Mouse (Mus musculus) cerebellum, postnatal 10 days (tissue): Measurements from ENCODE around the gene Arhgap24.
A peak's percentile ranks its signal among the peaks of the same experiment; 100 is the strongest.

Experiments
- DNase-seq, 2 experiments: peaks; one replicate each; pipeline ENCODE4 v3.0.0; 2021; ENCODE audit warnings: mixed read lengths in 2 of 2

Gene Arhgap24

DNA sequence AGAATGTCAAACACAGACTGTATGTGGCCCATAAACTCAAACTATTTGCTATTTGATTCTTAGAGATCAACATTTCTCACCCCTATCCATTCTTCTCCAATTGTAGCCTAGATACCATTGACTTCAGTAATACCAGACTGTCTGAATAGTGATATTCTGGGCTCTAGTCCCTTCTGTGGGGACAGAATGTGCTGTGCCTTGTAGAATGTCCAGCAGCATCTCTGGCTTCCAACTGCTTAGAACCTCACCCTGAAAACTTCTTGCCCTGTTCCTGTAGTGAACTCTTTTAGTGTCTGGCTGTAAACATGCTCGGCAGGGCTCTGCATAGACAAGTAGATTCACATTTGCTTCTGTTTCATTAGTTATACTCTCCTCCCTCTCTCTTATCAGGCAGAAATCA, 110.2 kb downstream of the Arhgap24 start:
- no peak for DNase-seq

- no peak for DNase-seq
These were observed 111.9 kb downstream of the Arhgap24 start for GRCm38 (mm10) chr5:102593058-102593457.

- no peak for DNase-seq
These were observed 117.9 kb downstream of the Arhgap24 start for GRCm38 (mm10) chr5:102599102-102599501.

DNA sequence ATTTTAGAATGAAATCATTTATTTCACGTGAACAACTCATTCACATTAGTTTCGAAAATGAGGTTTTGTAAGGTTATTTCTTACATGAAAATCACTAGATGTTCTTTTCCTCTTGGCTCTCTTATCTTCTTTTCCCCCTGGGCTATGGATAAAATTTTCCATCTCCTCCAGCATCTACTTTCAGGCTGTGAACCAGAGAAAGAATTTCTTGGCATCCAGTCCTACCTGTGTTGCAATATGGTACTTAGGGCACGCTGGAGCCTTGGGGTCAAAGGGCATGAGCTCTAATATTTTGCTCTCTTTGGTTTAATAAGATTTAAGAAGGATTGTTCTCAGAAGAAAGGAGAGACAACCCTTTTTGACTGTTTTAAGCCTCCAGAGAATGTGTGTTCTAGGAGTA, 132.4 kb downstream of the Arhgap24 start:
- DNase-seq = no peak

DNA sequence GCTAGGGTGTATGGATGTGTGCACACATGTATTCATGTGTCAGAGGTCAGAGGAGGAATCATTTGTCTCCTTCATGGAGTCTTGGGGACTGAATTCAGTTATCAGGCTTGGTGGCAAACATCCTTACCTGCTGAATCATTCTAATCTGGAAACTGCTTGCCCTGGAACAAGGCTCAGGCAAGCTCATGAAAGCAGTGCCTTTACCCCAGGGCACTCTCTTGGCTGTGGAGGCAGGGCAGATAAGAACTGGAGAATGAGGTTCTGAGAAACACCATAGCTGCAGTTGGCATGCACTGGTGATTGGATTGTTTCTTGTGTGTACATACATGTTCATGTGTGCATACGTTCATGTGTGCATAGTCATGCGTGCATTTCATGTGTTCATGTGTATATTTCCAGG, 132.9 kb downstream of the Arhgap24 start:
- DNase-seq = no peak

DNA sequence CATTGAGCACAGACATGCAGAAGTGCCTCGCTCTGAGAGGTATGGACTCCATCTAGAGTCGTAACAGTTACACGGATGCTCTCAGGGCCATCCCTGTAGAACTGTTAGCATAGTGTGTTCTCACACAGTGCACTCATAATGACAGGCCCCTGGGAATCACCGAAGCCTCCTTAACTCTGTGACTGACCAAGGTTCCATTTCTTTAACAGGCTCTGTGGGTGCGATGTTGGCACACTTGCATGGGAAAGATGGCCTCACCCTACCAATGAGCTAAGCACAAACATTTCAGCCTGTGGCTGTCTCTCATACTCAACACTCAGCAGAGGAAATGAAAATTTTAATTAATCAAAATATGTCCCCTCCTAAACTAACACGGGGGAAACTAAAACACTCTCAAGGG, 134.1 kb downstream of the Arhgap24 start:
- DNase-seq = no peak

DNA sequence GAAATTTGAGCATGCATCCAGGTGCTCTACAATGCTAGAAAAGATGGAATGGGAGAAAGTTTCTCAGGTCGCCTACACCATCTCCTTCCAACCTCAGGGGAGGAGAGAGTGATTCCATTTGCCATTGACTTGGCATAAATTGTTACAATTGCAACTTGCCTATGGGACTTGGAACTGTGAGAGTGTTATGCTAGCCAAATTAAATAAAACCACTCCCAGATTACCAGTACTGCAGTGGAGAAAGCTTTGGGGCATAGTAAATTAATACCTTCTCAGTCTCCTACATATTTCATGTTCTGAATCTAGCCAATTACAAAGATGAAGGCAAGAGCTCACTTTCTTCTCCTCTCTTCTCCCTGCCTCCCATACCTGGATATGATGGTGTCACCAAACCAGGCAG, 139.8 kb downstream of the Arhgap24 start:
- no peak for DNase-seq

GRCm38 (mm10) chr5:102623807-102624435, 142.7 kb downstream of the Arhgap24 start:
- DNase-seq = no peak

- DNase-seq = no peak
These were observed 145.5 kb downstream of the Arhgap24 start for GRCm38 (mm10) chr5:102626671-102627070.

- DNase-seq = peak in 1 of 2 experiments; percentile 10
These were observed 148.2 kb downstream of the Arhgap24 start for GRCm38 (mm10) chr5:102629362-102629771.

GRCm38 (mm10) chr5:102635591-102635990, 154.4 kb downstream of the Arhgap24 start:
- peak in 1 of 2 experiments; percentile 4 for DNase-seq

DNA sequence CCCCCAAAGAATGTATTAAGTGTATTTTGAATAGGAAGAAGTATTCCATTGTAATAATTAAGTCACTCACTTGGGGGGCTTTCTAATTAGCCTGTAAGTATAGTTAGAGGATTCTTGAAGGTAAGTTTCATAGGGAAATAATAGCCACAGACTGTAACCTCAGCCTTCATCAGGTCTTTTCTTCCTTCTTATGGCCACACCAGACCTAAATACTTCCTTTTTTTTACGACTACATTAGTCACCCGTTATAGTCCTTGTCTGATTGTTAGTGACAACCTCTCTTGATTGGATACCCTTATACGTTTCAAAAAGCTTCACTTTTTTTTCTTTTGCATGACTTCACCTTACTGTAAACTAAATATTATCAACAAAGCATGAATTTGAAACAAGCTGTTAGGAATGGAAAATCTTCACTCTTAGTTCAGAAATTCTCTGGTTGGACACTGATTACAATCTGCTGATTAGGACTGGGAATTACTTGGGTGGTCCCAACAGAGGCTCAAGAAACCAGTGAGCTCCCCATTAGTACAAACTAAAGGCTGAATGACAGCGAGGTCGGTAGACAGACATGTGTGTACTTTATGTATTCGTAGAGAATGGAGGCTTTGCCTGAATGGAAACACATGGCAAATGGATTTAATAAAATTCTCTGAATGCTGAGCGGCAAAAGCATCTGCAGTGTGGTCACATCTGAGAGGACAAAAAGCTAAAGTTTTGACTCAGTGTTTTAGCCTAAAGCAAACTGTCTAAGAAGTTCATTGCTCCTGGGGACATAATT, 158.8 kb downstream of the Arhgap24 start:
- DNase-seq = no peak

- no peak for DNase-seq
These were observed 162.2 kb downstream of the Arhgap24 start for GRCm38 (mm10) chr5:102643364-102643763.

DNA sequence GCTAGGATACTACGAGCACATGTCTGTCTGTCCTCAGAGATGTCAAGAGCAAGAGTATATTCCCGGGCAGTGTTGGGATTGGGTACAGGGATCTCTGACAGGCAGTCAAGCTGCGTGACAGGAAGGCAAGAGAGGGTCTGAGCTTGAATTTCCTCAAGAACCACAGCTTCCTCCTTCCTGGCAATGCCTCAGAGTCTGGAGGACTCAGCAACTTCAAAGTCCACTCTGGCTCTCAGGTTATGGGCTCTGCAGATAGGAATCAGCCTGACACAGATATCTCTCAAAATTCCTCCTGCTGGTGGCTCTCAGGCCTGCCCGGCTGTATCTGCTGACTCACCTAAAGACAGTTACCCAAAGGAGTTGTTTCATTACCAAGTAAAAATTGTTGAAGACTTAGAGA, 162.6 kb downstream of the Arhgap24 start:
- no peak for DNase-seq

- DNase-seq = no peak
These were observed 177.9 kb downstream of the Arhgap24 start for GRCm38 (mm10) chr5:102659061-102659460.

DNA sequence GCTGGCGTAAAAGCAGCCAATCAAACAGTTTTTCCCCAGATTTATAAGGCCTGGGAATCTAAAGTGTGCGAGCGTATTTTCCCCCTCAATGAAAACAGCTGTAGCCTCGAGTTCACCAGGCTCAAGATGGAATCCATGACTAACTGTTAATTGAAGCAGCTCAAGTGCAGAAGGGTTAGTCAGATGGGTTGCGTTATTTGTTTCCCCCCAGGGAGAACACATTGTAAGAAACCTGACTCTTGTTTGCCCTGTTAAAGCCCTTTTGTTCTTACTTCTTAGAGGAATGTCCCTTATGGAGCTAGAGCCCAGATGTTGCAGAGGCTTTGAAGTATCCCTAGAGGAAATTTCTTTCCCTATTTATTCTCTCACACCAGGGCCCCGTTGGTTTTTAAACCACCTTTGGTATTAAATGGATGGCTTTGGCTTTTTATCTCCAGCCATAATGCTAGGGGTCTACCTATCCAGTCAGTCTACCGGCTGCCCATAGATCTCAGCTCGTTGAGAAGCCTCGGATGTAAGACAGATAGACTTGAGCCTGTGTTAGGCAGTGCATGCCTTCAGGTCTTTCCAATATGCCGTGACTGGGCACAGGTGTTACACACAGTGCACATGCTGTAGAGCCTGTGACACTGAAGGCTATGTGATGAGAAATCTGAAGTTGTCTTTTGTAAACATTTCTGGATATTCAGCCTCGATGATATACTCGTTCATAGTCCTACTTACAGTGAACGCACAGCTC, 184.0 kb downstream of the Arhgap24 start:
- DNase-seq = no peak

GRCm38 (mm10) chr5:102666886-102667285, 185.7 kb downstream of the Arhgap24 start:
- no peak for DNase-seq

- DNase-seq = no peak
These were observed 186.8 kb downstream of the Arhgap24 start for GRCm38 (mm10) chr5:102667754-102668575.

DNA sequence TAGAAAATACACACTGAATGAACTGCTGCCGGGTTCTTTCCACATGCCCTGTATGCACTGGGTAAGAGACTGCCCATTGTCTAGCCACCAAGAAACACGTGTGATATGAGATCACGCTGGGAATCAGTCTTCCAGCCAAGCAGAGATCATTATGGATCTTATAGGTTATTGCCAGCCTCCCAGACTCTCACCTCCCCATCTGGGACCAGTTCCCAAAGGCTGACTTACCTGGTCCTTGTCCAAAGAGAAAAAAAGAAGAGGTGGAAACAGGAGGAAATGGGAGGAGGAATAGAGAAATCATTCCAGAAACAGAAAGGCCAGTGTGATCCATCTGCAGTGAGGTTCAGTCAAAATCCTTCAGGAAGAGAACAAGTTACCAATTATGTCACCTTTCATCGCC, 189.0 kb downstream of the Arhgap24 start:
- no peak for DNase-seq

DNA sequence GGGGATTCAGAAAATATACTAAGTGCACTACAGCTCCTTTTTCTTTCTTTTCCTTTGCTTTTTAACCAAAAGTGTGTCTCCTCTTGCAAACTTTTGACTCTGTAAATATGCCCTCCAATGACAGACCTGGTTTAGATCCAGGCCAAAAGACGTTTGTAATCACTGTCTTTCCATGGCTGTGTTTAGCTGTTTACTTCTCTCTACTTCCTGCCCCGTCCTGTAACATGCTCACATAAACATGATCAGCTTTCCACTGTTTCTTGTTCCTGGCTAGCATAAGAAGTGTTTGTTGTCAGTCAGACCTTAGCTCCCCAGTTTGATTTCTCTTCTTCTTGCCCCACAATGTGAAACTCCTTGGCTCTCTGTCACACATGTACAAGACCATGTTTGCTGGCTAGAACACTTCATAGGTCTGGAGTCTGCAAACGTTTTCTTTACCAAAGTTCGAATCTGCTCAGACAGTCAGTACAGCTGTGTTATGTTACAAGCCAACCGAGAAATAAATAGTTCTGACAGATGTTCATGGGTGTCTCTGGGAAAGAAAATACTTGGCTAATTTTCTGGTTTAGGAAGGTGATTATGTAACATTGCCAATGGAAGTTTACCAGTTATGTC, 189.6 kb downstream of the Arhgap24 start:
- no peak for DNase-seq

- DNase-seq = peak in 1 of 2 experiments; percentile 15
These were observed 194.1 kb downstream of the Arhgap24 start for GRCm38 (mm10) chr5:102675326-102675725.

DNA sequence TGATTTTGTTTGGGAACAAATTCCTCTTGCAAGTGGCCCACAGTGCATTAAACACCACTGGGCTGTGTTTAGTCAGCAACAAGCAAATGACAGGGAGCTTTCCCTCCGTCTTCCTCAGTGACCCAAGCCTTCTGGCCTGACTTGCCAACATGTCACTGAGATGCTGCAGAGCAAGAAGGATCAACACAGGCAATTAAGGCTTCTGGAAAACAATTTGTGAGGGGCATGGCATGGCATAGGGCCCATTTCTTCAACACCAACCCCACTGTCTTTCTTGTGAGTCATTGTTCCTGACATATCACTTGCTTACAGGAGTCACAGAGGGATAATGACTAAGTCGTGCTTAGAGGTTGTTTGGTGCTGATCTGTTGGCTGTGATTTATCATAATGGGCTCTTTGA, 196.0 kb downstream of the Arhgap24 start:
- no peak for DNase-seq
